Mouse (Mus musculus): Measurements from ENCODE around the gene Mrpl38.

Mrpl38 gene

GRCm38 (mm10) chr11:116117241-116117640 is 21.4 kb downstream of the Mrpl38 start:
- intact Hi-C loops (cut with DNase I): no loop called here

DNA sequence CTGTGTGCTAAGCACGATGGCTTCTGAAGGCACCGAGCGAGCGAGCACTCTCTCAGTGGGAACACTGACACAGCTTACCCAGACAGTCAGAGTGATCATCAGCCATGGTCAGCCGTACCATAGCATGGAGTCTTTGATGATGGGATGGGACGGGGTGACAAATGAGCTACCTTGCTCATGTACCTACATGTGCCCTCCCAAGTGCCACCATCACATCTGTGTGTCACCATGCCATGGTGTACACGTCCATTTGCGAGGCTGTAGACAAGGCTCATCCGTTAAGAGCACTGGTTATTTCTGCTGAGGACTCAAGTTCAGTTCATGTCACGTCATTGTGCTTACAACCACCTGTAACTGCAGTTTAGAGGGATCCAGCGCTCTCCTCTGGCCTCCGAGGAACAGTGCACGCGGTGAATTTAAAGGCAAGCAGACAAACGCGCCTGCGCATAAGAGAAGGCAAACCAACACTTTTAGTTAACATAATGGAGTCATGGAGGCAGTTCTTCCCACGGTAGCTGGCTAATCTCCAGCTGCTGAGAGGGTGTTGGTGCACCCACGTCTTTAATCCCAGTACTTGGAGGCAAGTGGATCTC is 27.0 kb downstream of the Mrpl38 start:
- intact Hi-C loops (cut with DNase I): no loop called here

- intact Hi-C loops (cut with DNase I): no loop called here
Observed at GRCm38 (mm10) chr11:116111067-116111466, 27.6 kb downstream of the Mrpl38 start.

- intact Hi-C loops (cut with DNase I): no loop called here
Observed at GRCm38 (mm10) chr11:116110540-116110939, 28.1 kb downstream of the Mrpl38 start.

GRCm38 (mm10) chr11:116110131-116110530 is 28.5 kb downstream of the Mrpl38 start:
- intact Hi-C loops (cut with DNase I): no loop called here

DNA sequence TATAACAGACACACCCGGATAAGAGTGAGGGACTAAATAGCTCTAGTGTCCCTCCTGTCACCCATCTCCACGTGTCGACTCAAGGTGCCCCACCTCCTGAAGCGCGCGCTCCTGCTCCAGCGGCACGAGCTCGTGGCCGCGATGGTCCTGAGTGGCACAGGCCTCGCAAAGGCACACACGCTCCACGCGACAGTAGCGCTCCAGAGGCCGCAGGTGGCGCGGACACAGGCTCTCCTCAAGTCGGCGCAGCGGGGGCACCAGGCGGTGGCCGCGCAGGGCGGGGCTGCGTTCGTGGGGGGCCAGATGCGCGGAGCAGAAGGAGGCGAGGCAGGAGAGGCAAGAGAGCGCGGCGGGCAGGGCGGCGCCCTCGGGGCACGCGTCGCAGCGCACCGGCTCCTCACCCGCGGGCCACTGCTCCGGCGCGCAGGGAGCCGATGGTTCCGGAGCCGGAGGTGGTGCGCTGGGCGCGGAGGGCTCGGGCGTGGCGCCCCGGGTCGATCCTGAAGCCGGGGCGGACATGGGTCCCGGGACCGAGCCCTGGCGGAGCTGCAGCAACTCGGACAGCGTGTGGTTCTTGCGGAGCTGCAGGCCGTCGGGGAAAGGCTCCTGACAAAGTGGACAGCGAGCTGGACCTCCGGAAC is 29.1 kb downstream of the Mrpl38 start:
- intact Hi-C loops (cut with DNase I): no loop called here

- intact Hi-C loops (cut with DNase I): no loop called here
Observed at GRCm38 (mm10) chr11:116108464-116109137, 30.1 kb downstream of the Mrpl38 start.

DNA sequence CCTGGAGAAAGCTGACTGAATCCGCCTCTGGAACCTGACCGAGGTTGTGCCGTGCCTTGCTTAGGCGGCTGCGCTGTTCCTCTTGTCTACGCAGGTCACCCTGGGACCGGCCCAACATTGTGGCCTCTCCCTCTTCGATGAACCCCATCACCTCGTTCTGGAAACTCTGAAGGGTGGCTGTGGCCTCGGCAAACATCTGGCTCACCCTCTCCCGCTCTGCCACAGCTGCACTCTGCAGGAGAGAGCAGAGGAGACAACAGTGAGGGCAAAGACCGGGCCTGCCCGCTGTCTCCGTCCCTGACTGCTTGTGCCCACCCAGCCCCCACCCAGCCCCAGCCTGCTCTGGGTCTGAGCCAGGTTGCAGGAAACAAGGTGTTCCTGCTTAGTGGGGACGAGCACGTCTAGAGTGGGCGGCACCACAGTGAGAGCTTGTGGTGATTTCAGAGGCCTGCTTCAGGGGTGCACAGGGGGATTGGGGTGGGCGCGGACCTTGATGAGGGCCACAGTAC is 30.8 kb downstream of the Mrpl38 start:
- intact Hi-C loops (cut with DNase I): no loop called here

DNA sequence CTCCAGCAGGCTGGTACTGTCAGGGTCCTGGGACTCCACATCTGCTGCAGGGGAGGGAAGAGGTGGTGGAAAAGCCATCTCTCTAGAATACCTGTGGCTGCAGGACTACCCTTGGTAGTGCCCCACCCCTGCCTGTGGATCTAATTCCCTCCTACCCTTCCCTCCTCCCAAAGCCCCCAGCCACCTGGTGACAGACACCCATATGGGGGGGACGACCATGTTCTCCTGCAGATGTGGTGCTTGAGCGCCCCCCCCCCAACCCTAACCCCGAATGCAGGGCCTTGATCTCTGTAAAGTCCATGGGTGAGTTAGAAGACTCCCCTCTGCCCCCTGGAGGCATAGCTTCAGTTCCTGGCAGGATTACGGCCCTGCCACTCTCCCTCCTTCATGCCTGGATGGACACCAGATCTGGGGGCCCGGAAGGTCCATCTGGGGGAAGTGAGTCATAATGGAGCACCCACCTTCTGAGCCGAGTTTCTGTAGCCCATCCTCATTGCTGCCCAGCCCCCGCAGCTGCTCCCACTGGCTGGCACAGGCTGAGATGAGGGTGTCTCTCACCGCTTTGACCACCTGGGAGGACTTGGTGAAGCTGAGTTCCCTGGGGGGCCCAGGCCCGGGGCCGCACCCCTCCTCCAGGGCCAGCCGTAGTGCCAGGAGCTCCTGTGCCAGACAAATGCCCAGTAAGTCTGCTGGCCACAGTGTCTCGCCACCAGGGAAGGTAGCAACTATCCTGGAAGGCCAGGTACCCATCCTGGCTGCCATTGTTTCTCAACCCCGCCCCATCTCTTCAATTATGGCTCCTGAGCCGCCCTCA is 31.5 kb downstream of the Mrpl38 start:
- intact Hi-C loops (cut with DNase I): no loop called here

- intact Hi-C loops (cut with DNase I): no loop called here
Observed at GRCm38 (mm10) chr11:116106154-116106962, 32.3 kb downstream of the Mrpl38 start.

DNA sequence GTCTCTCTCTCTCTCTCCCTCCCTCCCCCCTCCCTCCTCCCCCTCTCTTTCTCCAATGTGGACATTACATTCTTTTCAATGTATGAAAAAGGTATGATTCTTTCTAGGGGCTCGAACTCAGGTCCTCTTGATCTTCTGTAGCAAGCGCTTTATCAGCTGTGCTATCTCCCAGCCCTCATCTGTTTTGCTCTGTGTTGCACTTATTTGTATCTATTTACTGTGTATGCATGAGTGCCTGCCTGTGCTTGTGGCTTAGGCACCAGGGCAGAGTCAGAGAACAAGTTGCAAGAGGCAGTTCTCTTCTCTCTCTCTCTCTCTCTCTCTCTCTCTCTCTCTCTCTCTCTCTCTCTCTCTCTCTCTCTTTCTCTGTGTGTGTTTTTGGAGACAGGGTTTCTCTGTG is 33.6 kb downstream of the Mrpl38 start:
- intact Hi-C loops (cut with DNase I): no loop called here

DNA sequence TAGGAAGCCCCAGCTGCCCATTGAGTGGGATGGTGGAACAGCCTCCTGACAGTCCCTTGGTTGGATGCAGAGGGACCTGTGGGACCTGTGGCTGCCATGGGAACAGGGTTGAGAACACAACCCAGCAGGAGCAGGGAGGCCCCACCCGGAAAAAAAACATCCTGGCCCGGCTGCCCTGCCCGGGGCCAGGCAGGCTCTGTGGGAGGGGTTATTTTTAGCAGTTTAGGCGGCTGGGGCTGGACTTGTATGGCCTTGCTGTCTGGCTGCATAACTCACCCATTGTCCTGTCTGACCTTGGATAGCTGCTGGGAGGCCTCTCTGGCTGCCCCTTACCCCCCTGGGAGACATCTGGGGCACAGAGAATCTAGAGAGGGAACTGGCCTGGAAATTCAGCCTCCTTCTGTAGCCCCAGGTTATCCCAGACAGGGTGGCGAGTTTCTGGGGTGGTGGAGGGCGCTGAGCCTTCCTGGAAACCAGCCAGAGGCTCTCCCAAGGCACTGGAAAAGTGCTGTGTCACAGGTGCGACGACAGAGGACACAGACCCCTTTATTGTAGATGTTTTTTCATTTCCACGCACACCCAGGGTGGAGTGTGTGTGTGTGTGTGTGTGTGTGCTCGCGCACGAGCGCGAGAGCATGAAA is 34.5 kb downstream of the Mrpl38 start:
- intact Hi-C loops (cut with DNase I): no loop called here

- intact Hi-C loops (cut with DNase I): no loop called here
Observed at GRCm38 (mm10) chr11:116103572-116103971, 35.1 kb downstream of the Mrpl38 start.

DNA sequence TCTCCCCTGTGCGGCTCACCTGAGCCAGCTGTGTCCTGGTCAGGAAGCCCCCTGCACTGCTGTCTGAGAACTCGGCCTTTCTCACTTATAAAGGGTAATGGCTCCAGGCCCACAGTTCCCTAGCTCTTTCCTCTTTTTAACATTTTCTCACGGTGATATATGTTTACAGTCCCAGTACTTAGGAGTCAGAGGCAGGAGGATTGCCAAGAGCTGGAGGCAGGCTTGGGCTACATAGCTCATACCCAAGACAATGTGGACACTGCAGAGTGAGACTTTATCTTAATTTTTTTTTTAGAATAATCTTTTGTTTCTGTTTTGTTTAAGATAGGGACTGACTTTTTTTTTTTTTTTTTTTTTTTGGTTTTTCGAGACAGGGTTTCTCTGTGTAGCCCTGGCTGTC is 36.2 kb downstream of the Mrpl38 start:
- intact Hi-C loops (cut with DNase I): no loop called here

DNA sequence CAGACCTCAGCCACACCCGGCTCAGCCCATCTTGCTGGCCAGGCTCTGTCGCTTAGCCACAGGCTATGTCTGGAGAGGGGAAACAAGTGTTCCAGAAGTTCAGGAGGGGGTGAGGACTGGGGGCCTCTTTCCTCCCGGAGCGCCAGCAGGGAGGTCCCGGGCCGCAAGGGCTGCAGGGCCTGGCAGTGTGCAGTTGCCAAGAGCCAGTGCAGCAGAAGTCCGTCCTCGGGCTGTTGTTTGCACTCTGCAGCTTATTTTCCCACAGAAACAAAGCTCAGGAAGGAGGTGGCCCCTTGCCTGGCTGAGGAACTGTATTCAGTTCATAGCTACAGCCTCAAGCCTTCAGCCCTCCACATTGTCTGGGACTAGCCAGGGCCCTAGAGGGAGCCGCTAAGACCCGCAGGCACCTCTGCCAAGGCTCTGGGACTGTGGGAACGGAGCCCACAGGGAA is 36.7 kb downstream of the Mrpl38 start:
- intact Hi-C loops (cut with DNase I): no loop called here

- intact Hi-C loops (cut with DNase I): no loop called here
Observed at GRCm38 (mm10) chr11:116100839-116101238, 37.8 kb downstream of the Mrpl38 start.

GRCm38 (mm10) chr11:116100385-116100784 is 38.3 kb downstream of the Mrpl38 start:
- intact Hi-C loops (cut with DNase I): no loop called here

GRCm38 (mm10) chr11:116099462-116099861 is 39.2 kb downstream of the Mrpl38 start:
- intact Hi-C loops (cut with DNase I): loop anchor here (5.0 kb wide), 1 partner anchor 33 kb away; the partner anchor contains the start of gene Trim65

DNA sequence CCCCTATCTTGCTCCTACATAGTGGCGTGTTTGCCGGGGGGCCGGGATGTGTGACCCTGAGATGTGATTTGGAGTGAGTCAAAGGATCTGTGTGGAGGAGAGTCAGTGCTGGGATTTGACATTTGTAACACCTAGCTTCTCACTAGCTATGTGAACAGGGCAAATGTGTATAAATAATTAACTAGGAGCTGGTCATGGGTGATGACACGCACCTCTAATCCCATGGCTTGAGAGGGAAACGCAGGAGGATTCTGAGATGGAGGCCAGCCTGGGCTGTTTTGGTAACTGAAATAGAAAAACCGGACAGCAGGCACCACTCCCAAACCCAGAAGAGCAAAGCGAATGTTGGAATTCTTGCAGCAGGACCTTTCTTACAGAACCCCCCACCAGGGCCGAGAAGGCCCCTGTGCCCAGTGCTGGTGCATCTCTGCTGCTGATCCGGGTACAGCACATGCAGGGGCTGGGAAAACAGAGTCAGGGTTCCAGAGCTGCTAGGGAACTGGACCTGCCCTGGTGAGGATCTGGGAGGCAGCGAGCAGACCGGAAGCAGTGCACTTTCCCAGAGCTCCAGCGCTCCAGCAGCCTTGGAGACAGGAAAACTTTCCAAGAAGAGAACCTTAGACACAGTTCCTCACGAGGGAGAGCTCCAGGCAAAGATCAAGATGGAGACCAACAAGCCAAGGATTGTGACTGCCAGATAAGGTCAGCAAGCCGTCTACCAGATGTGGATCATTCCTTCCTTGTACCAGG is 39.8 kb downstream of the Mrpl38 start:
- intact Hi-C loops (cut with DNase I): loop anchor here (5.0 kb wide), 1 partner anchor 33 kb away; the partner anchor contains the start of gene Trim65

Measured in adrenal gland (tissue).